Mouse (Mus musculus) 3134 (cell line): ENCODE data around the gene Ppp1r12a.
"Not testable (repeated sequence)": the region's sequence is repeated elsewhere in the genome, so short reads cannot be mapped to it uniquely, and the experiment has no call there.

Source experiments
- DNase-seq: peaks from one replicate; pipeline ENCODE4 v3.0.0-alpha.2; 2011; ENCODE audit warnings: low spot score; ENCODE audit not compliant: insufficient read length; ENCODE audit errors: extremely low read depth

Gene Ppp1r12a

GRCm38 (mm10) chr10:108196124-108196523, 34.1 kb downstream of the Ppp1r12a start:
- no peak for DNase-seq

- no peak for DNase-seq
Measured at GRCm38 (mm10) chr10:108197498-108197897, 35.5 kb downstream of the Ppp1r12a start.

- DNase-seq: no peak
Measured at GRCm38 (mm10) chr10:108198945-108199344, 37.0 kb downstream of the Ppp1r12a start.

- DNase-seq: no peak
Measured at GRCm38 (mm10) chr10:108202126-108202525, 40.1 kb downstream of the Ppp1r12a start.

- DNase-seq: no peak
Measured at GRCm38 (mm10) chr10:108203440-108203839, 41.4 kb downstream of the Ppp1r12a start.

- DNase-seq: no peak
Measured at GRCm38 (mm10) chr10:108209396-108209795, 47.4 kb downstream of the Ppp1r12a start.

GRCm38 (mm10) chr10:108224413-108224812, 62.4 kb downstream of the Ppp1r12a start:
- DNase-seq: no peak

GRCm38 (mm10) chr10:108237049-108237448, 75.1 kb downstream of the Ppp1r12a start:
- DNase-seq: peak; percentile 55

GRCm38 (mm10) chr10:108239061-108239460, 77.1 kb downstream of the Ppp1r12a start:
- DNase-seq: no peak

GRCm38 (mm10) chr10:108250710-108251109, 88.7 kb downstream of the Ppp1r12a start:
- no peak for DNase-seq

GRCm38 (mm10) chr10:108251181-108251580, 89.2 kb downstream of the Ppp1r12a start:
- no peak for DNase-seq

- DNase-seq: no peak
Measured at GRCm38 (mm10) chr10:108255812-108256376, 93.9 kb downstream of the Ppp1r12a start.

- no peak for DNase-seq
Measured at GRCm38 (mm10) chr10:108260931-108261330, 98.9 kb downstream of the Ppp1r12a start.

GRCm38 (mm10) chr10:108264641-108265040, 102.6 kb downstream of the Ppp1r12a start:
- DNase-seq: no peak

- no peak for DNase-seq
Measured at GRCm38 (mm10) chr10:108271201-108271600, 109.2 kb downstream of the Ppp1r12a start.

- DNase-seq: no peak
Measured at GRCm38 (mm10) chr10:108276678-108277077, 114.7 kb downstream of the Ppp1r12a start.

GRCm38 (mm10) chr10:108277198-108277597, 115.2 kb downstream of the Ppp1r12a start:
- DNase-seq: no peak

GRCm38 (mm10) chr10:108281099-108281498, 119.1 kb downstream of the Ppp1r12a start:
- not testable (repeated sequence) for DNase-seq

GRCm38 (mm10) chr10:108282351-108282750, 120.4 kb downstream of the Ppp1r12a start:
- no peak for DNase-seq

- no peak for DNase-seq
Measured at GRCm38 (mm10) chr10:108283418-108283817, 121.4 kb downstream of the Ppp1r12a start.

GRCm38 (mm10) chr10:108283837-108284236, 121.8 kb downstream of the Ppp1r12a start:
- DNase-seq: no peak

GRCm38 (mm10) chr10:108284445-108284844, 122.5 kb downstream of the Ppp1r12a start:
- DNase-seq: no peak

GRCm38 (mm10) chr10:108284977-108285376, 123.0 kb downstream of the Ppp1r12a start:
- no peak for DNase-seq
